Mouse (Mus musculus): ENCODE data around the gene Cdkal1. TPM values are rescaled to one million over a fixed set of nuclear protein-coding genes. Genes with fewer than 3 reads are reported as not detected.

Gene Cdkal1
- polyA plus RNA-seq, 1 experiment = 6.5 TPM

- Histone ChIP-seq H3K4me1 (ENCODE audit: control insufficient read depth, insufficient read depth, low read length) (no peaks in the 10 kb centered on the region), H3K4me3 (ENCODE audit: insufficient read depth, low read length) (no peak overlapping the region), H3K27ac (ENCODE audit: insufficient read depth, low read length) (no peak overlapping the region)
- no peak for TF ChIP-seq CTCF (IDR thresholded peaks at IDR 0.05; ENCODE audit: extremely low read depth, insufficient read depth, low read length)
- no peak for TF ChIP-seq POLR2A (IDR thresholded peaks at IDR 0.05; ENCODE audit: extremely low read depth, insufficient read depth, low read length)
Measured at GRCm38 (mm10) chr13:29802699-29803098, 52.8 kb downstream of the Cdkal1 start.

GRCm38 (mm10) chr13:29800078-29800477, 55.4 kb downstream of the Cdkal1 start:
- Histone ChIP-seq H3K4me3 (ENCODE audit: insufficient read depth, low read length) (no peak overlapping the region), H3K4me1 (ENCODE audit: control insufficient read depth, insufficient read depth, low read length) (no peaks in the 10 kb centered on the region), H3K27ac (ENCODE audit: insufficient read depth, low read length) (no peak overlapping the region)
- no peak for TF ChIP-seq POLR2A (IDR thresholded peaks at IDR 0.05; ENCODE audit: extremely low read depth, insufficient read depth, low read length)
- no peak for TF ChIP-seq CTCF (IDR thresholded peaks at IDR 0.05; ENCODE audit: extremely low read depth, insufficient read depth, low read length)

- Histone ChIP-seq H3K4me1 (ENCODE audit: control insufficient read depth, insufficient read depth, low read length) (no peaks in the 10 kb centered on the region), H3K4me3 (ENCODE audit: insufficient read depth, low read length) (no peak overlapping the region), H3K27ac (ENCODE audit: insufficient read depth, low read length) (no peak overlapping the region)
- TF ChIP-seq CTCF (IDR thresholded peaks at IDR 0.05; ENCODE audit: extremely low read depth, insufficient read depth, low read length) (no peak), POLR2A (IDR thresholded peaks at IDR 0.05; ENCODE audit: extremely low read depth, insufficient read depth, low read length) (no peak)
Measured at GRCm38 (mm10) chr13:29792112-29792511, 63.4 kb downstream of the Cdkal1 start.

GRCm38 (mm10) chr13:29791439-29791838, 64.0 kb downstream of the Cdkal1 start:
- TF ChIP-seq CTCF (IDR thresholded peaks at IDR 0.05; ENCODE audit: extremely low read depth, insufficient read depth, low read length) = no peak
- no peak for TF ChIP-seq POLR2A (IDR thresholded peaks at IDR 0.05; ENCODE audit: extremely low read depth, insufficient read depth, low read length)
- Histone ChIP-seq H3K4me3 (ENCODE audit: insufficient read depth, low read length) (no peak overlapping the region), H3K4me1 (ENCODE audit: control insufficient read depth, insufficient read depth, low read length) (no peaks in the 10 kb centered on the region), H3K27ac (ENCODE audit: insufficient read depth, low read length) (no peak overlapping the region)

- Histone ChIP-seq H3K4me3 (ENCODE audit: insufficient read depth, low read length) (no peak overlapping the region), H3K27ac (ENCODE audit: insufficient read depth, low read length) (no peak overlapping the region), H3K4me1 (ENCODE audit: control insufficient read depth, insufficient read depth, low read length) (no peaks in the 10 kb centered on the region)
- TF ChIP-seq CTCF (IDR thresholded peaks at IDR 0.05; ENCODE audit: extremely low read depth, insufficient read depth, low read length) (no peak), POLR2A (IDR thresholded peaks at IDR 0.05; ENCODE audit: extremely low read depth, insufficient read depth, low read length) (no peak)
Measured at GRCm38 (mm10) chr13:29786984-29787383, 68.5 kb downstream of the Cdkal1 start.

GRCm38 (mm10) chr13:29784894-29785293, 70.6 kb downstream of the Cdkal1 start:
- TF ChIP-seq POLR2A (IDR thresholded peaks at IDR 0.05; ENCODE audit: extremely low read depth, insufficient read depth, low read length) = no peak
- TF ChIP-seq CTCF (IDR thresholded peaks at IDR 0.05; ENCODE audit: extremely low read depth, insufficient read depth, low read length) = no peak
- no peak overlapping the region for H3K4me3 ChIP-seq (ENCODE audit: insufficient read depth, low read length)
- H3K4me1 ChIP-seq (ENCODE audit: control insufficient read depth, insufficient read depth, low read length) = no peaks in the 10 kb centered on the region
- H3K27ac ChIP-seq (ENCODE audit: insufficient read depth, low read length) = no peak overlapping the region

GRCm38 (mm10) chr13:29781332-29781731, 74.1 kb downstream of the Cdkal1 start:
- TF ChIP-seq CTCF (IDR thresholded peaks at IDR 0.05; ENCODE audit: extremely low read depth, insufficient read depth, low read length) (no peak), POLR2A (IDR thresholded peaks at IDR 0.05; ENCODE audit: extremely low read depth, insufficient read depth, low read length) (no peak)
- no peak overlapping the region for H3K27ac ChIP-seq (ENCODE audit: insufficient read depth, low read length)
- no peaks in the 10 kb centered on the region for H3K4me1 ChIP-seq (ENCODE audit: control insufficient read depth, insufficient read depth, low read length)
- H3K4me3 ChIP-seq (ENCODE audit: insufficient read depth, low read length) = no peak overlapping the region

GRCm38 (mm10) chr13:29780713-29781112, 74.8 kb downstream of the Cdkal1 start:
- H3K27ac ChIP-seq (ENCODE audit: insufficient read depth, low read length) = no peak overlapping the region
- TF ChIP-seq POLR2A (IDR thresholded peaks at IDR 0.05; ENCODE audit: extremely low read depth, insufficient read depth, low read length) (no peak), CTCF (IDR thresholded peaks at IDR 0.05; ENCODE audit: extremely low read depth, insufficient read depth, low read length) (no peak)
- no peak overlapping the region for H3K4me3 ChIP-seq (ENCODE audit: insufficient read depth, low read length)
- no peaks in the 10 kb centered on the region for H3K4me1 ChIP-seq (ENCODE audit: control insufficient read depth, insufficient read depth, low read length)

GRCm38 (mm10) chr13:29779519-29779918, 76.0 kb downstream of the Cdkal1 start:
- no peak for TF ChIP-seq POLR2A (IDR thresholded peaks at IDR 0.05; ENCODE audit: extremely low read depth, insufficient read depth, low read length)
- TF ChIP-seq CTCF (IDR thresholded peaks at IDR 0.05; ENCODE audit: extremely low read depth, insufficient read depth, low read length) = no peak
- H3K4me1 ChIP-seq (ENCODE audit: control insufficient read depth, insufficient read depth, low read length) = no peaks in the 10 kb centered on the region
- H3K4me3 ChIP-seq (ENCODE audit: insufficient read depth, low read length) = no peak overlapping the region
- H3K27ac ChIP-seq (ENCODE audit: insufficient read depth, low read length) = no peak overlapping the region

GRCm38 (mm10) chr13:29779116-29779515, 76.4 kb downstream of the Cdkal1 start:
- Histone ChIP-seq H3K4me3 (ENCODE audit: insufficient read depth, low read length) (no peak overlapping the region), H3K4me1 (ENCODE audit: control insufficient read depth, insufficient read depth, low read length) (no peaks in the 10 kb centered on the region), H3K27ac (ENCODE audit: insufficient read depth, low read length) (no peak overlapping the region)
- TF ChIP-seq POLR2A (IDR thresholded peaks at IDR 0.05; ENCODE audit: extremely low read depth, insufficient read depth, low read length) = no peak
- TF ChIP-seq CTCF (IDR thresholded peaks at IDR 0.05; ENCODE audit: extremely low read depth, insufficient read depth, low read length) = no peak
